Mouse (Mus musculus): ENCODE measurements at regions not wholly inside any gene's neighbourhood (a gene's known extent, or its start where the extent isn't known, plus 50 kb on each side); places are given as distances from the start of the nearest gene placed in this dataset.
"Not testable (repeated sequence)": the region's sequence is repeated elsewhere in the genome, so short reads cannot be mapped to it uniquely, and the experiment has no call there.

- not testable (repeated sequence) for DNase-seq (ENCODE audit: low read depth, low spot score); H3K27me3 ChIP-seq (ENCODE audit: control insufficient read depth, insufficient read depth, low read length, poor library complexity, severe bottlenecking); H3K36me3 ChIP-seq (ENCODE audit: control insufficient read depth, insufficient read depth, low read length, poor library complexity, severe bottlenecking)
Observed at GRCm38 (mm10) chr13:12667727-12668665, 102.3 kb downstream of the Ero1lb start.

DNA sequence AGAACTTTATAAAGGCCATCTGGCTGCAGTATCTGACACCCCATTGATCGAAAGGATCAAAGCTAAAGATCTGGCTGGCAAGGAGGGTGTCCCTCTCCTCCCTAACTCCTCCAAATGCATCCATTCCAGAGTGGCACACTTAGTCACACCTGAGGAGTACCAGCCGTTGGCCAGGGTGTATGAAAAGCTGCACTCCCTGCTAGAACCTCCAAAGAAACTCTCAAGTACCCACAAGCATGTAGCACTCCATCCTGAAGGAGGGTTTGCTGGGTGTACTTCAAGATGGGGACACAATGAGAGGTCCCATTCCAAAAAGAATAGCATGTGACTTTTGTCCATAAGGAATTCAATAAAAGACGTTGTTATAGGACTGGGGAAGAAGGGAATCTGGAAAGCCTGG lies 100.4 kb downstream of the Ero1lb start:
- not testable (repeated sequence) for H3K27me3 ChIP-seq (ENCODE audit: control insufficient read depth, insufficient read depth, low read length, poor library complexity, severe bottlenecking); H3K36me3 ChIP-seq (ENCODE audit: control insufficient read depth, insufficient read depth, low read length, poor library complexity, severe bottlenecking); DNase-seq (ENCODE audit: low read depth, low spot score)
